Mouse (Mus musculus): ENCODE measurements around the gene OR5BS1P. TPM values are rescaled to one million over a fixed set of nuclear protein-coding genes. Genes with fewer than 3 reads are reported as not detected.

The OR5BS1P gene
- total RNA-seq, 1 experiment from 2014 or later = not detected

- ATAC-seq (replicated peaks; ENCODE audit: insufficient number of reproducible peaks, low FRiP score, low TSS enrichment, poor library complexity, severe bottlenecking) = no peak
Observed at GRCm38 (mm10) chr15:98528066-98528563, 58.4 kb downstream of the OR5BS1P start.

Other genes with a start within 250 kb of the OR5BS1P start
- not detected in 3 replicates for gene Gm44579, start 248.9 kb upstream of the OR5BS1P start, total RNA-seq (2017)
- gene Olfr287, start 248.8 kb upstream of the OR5BS1P start, total RNA-seq (2017) = not detected in 3 replicates
- not detected in 3 replicates for gene Olfr286, start 235.4 kb upstream of the OR5BS1P start, total RNA-seq (2017)
- gene H1fnt, start 212.6 kb upstream of the OR5BS1P start, total RNA-seq (2017) = not detected in 3 replicates
- gene Zfp641, start 173.7 kb upstream of the OR5BS1P start, total RNA-seq (2017) = not detected in 3 replicates
- not detected in 3 replicates for gene Olfr285, start 152.5 kb upstream of the OR5BS1P start, total RNA-seq (2017)
- gene Olfr284, start 128.9 kb upstream of the OR5BS1P start, total RNA-seq (2017) = not detected in 3 replicates
- not detected in 3 replicates for gene Olfr283, start 89.0 kb upstream of the OR5BS1P start, total RNA-seq (2017)
- gene Olfr282, start 38.7 kb upstream of the OR5BS1P start, total RNA-seq (2017) = not detected in 3 replicates
- not detected in 3 replicates for gene Olfr281, start 17.3 kb upstream of the OR5BS1P start, total RNA-seq (2017)
- gene Lalba, start 12.8 kb downstream of the OR5BS1P start, total RNA-seq (2017) = not detected in 3 replicates
- gene Olfr279, start 22.5 kb downstream of the OR5BS1P start, total RNA-seq (2017) = not detected in 3 replicates
- gene Kansl2, start 64.4 kb downstream of the OR5BS1P start, total RNA-seq (2017) = 35.4 to 46.2 TPM (median 40.6 TPM) in 3 replicates
- 112 to 132 TPM (median 124 TPM) in 3 replicates for gene Ccnt1, start 101.0 kb downstream of the OR5BS1P start, total RNA-seq (2017)
- gene 4930415O20Rik, start 101.1 kb downstream of the OR5BS1P start, total RNA-seq (2017) = not detected in 3 replicates
- gene Adcy6, start 140.2 kb downstream of the OR5BS1P start, total RNA-seq (2017) = 0.96 to 3.7 TPM in 2 of 3 replicates, not detected in the other
- gene Cacnb3, start 160.9 kb downstream of the OR5BS1P start, total RNA-seq (2017) = 0.68 to 1.3 TPM in 2 of 3 replicates, not detected in the other
- gene Ddx23, start 193.0 kb downstream of the OR5BS1P start, total RNA-seq (2017) = 106 to 143 TPM (median 108 TPM) in 3 replicates
- 1.2 to 2.8 TPM (median 1.5 TPM) in 3 replicates for gene Rnd1, start 207.6 kb downstream of the OR5BS1P start, total RNA-seq (2017)
- not detected in 3 replicates for gene Ccdc65, start 238.3 kb downstream of the OR5BS1P start, total RNA-seq (2017)

Data from monocyte, adult 5-6 weeks (primary cell).